Mouse (Mus musculus) cortical plate, adult 2 months (tissue): ENCODE data around the gene N4bp1. TPM values are rescaled to one million over a fixed set of nuclear protein-coding genes. Genes with fewer than 3 reads are reported as not detected.
A peak's percentile ranks its signal among the peaks of the same experiment; 100 is the strongest.

ENCODE experiments used
- H3K27ac ChIP-seq: fragments of 200-500 bp; 2 replicates; pipeline ENCODE4 v1.5.1; 2012; ENCODE audit warnings: low read length, control low read depth, inconsistent platforms; ENCODE audit not compliant: insufficient read depth
- H3K4me1 ChIP-seq: fragments of 200-500 bp; 2 replicates; pipeline ENCODE4 v1.6.1; 2011; ENCODE audit warnings: low read length; ENCODE audit not compliant: control insufficient read depth, insufficient read depth
- H3K4me3 ChIP-seq: fragments of 200-500 bp; 2 replicates; pipeline ENCODE4 v1.5.1; 2011; ENCODE audit warnings: mild to moderate bottlenecking, low read length, control low read depth; ENCODE audit not compliant: insufficient read depth
- CTCF ChIP-seq: fragments of 200-500 bp; IDR thresholded peaks from 2 replicates; pipeline ENCODE4 v1.5.1; 2011; ENCODE audit warnings: mild to moderate bottlenecking, control low read depth, low read length; ENCODE audit not compliant: insufficient read depth; ENCODE audit errors: extremely low read depth
- POLR2A ChIP-seq: fragments of 200-500 bp; IDR thresholded peaks from 2 replicates; pipeline ENCODE4 v1.6.1; 2011; ENCODE audit warnings: mild to moderate bottlenecking, low read length, control low read depth; ENCODE audit not compliant: insufficient read depth; ENCODE audit errors: extremely low read depth
- polyA plus RNA-seq: library from polyadenylated mRNA; depleted of rRNA; stranded (reverse); fragments of >200 nt; gene quantifications from 2 replicates; pipeline ENCODE4 v1.2.3, GENCODE M21; 2012

Gene N4bp1
- polyA plus RNA-seq, 1 experiment, result 16.7 TPM

DNA sequence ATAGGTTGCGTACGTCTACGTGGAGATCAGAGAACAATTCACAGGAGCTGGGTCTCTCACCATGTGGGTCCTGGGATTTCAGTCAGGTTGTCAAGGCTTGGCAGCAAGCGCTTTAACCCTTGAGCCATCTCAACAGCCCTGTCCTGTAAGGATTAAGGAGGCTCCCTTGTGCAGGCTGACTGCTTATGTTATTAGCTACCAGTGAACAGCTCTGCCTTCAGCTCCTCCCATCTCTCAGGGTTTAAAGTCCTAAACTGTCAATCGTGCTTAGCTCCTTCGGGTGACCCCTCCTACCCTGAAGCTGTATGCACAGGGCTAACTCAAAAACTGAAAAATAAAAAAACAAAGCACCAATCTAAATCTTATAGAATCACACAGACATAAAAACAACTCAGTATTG lies 93.5 kb downstream of the N4bp1 start:
- H3K27ac ChIP-seq, result no peak overlapping the region
- H3K4me3 ChIP-seq, result no peak overlapping the region
- TF ChIP-seq POLR2A (no peak), CTCF (no peak)
- H3K4me1 ChIP-seq, result no peaks in the 10 kb centered on the region

DNA sequence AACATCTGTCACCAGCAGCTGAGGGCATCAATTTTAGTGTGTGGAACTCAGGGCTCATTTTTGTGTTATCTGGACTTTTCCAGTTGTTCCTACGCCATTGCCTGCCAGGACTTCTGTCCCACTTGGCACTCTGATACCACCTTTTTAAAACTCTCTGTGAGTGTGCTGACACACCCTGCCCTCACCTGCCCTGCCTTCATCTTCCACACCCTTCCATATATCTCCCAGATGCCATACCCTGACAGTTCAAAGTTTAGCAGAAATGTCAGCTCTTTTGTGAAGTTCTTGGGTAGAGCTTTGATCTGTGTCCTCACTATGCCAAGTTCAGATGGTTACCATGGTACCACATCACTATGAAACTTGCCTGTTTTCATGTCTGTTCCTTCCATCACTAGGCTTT lies 95.5 kb downstream of the N4bp1 start:
- Histone ChIP-seq H3K4me3 (no peak overlapping the region), H3K4me1 (no peaks in the 10 kb centered on the region), H3K27ac (no peak overlapping the region)
- no peak for TF ChIP-seq POLR2A
- no peak for TF ChIP-seq CTCF

DNA sequence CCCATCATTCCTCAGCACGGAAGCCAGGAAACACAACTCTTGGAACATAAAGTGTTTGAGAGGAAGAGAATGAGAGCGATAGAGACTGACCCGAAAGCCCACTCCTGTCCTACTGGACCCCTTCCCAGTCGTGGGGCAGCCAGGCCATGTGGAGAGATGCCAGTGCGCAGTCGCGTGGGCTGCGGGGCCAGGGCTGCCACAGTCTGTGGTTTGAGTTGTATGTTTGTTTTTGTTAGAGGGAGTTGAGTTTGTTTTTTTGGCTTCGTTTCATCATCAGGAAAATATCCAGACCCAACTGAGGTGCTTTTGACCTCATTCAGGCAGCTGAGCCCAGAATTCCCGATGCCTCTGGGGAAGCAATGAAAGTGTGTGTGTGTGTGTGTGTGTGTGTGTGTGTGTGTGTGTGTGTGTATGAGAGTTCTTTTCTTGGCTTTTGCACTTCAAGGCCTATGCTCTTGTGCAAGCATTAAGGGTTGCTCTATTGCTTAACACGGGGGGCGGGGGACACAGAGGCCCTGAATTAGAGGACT lies 97.1 kb downstream of the N4bp1 start:
- TF ChIP-seq POLR2A (no peak), CTCF (no peak)
- H3K4me3 ChIP-seq, result no peak overlapping the region

GRCm38 (mm10) chr8:86786498-86786897 lies 98.6 kb downstream of the N4bp1 start:
- H3K4me3 ChIP-seq, result no peak overlapping the region
- no peak for TF ChIP-seq CTCF
- no peak for TF ChIP-seq POLR2A

More for the DNA sequence above, 97.1 kb downstream of the N4bp1 start:
- Histone ChIP-seq H3K4me1 (no peaks in the 10 kb centered on the region), H3K27ac (no peak overlapping the region)

GRCm38 (mm10) chr8:86781094-86781493 lies 104.0 kb downstream of the N4bp1 start:
- Histone ChIP-seq H3K4me1 (no peaks in the 10 kb centered on the region), H3K4me3 (no peak overlapping the region), H3K27ac (no peak overlapping the region)
- TF ChIP-seq POLR2A, result no peak
- TF ChIP-seq CTCF, result no peak

More at GRCm38 (mm10) chr8:86786498-86786897, 98.6 kb downstream of the N4bp1 start:
- Histone ChIP-seq H3K4me1 (no peaks in the 10 kb centered on the region), H3K27ac (no peak overlapping the region)

DNA sequence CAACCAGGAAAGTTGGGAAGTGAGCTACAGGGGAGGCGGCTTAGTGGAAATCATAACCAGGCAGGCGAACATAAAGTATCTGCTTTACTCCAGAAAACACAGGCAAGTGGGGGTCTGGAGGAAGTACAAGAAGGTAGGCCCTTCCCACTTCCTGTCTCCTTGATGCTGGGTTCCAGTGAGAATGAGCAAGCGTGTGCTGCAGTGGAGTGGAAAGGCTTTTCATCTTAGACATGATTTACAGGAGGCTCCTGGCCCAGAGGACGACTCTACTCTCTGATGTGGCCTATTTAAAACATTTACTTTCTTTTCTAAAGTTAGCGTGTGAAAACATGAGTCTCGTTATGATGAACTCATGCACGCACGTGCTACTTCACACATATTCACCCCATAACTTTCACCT lies 105.9 kb downstream of the N4bp1 start:
- no peaks in the 10 kb centered on the region for H3K4me1 ChIP-seq
- H3K27ac ChIP-seq, result no peak overlapping the region
- TF ChIP-seq POLR2A (no peak), CTCF (no peak)
- no peak overlapping the region for H3K4me3 ChIP-seq

DNA sequence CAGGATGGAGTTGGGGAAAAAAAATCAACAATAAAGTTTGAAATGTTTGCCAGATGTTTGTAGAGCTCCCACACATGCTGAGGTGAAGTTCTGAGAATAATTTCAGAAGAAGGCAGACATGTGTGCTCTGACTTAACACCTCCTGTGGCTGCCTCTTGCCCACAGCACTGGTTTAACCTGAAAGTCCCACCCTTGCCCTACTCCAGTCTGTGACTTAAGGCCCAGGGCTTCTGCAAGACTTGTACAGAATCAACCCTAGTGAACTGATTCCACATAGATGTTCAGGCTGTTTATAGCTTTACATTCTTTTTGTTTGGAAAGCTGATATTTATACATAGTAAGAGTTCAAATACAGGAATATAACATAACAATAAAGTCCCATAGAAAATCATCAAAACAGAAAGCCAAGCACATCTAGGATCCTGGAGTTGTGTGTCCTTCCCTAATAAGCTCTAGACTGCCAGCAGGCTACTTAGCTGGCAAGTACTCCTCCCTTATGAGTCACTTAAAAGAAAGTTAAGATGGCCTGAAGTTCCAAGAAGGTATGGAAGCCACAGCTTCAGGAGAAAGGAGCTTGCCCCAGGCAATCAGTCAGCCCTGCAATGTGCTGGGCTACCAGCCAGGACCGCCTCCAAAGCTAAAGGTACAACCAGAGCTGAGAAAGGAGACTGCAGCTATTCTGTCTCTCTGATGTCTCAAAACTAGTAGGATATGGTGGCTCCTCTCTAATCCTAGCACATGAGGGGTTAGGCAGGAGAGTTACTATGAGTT lies 114.9 kb downstream of the N4bp1 start:
- Histone ChIP-seq H3K27ac (no peak overlapping the region), H3K4me1 (peaks cover 4% of the 10 kb centered on the region), H3K4me3 (no peak overlapping the region)
- TF ChIP-seq CTCF (no peak), POLR2A (no peak)

DNA sequence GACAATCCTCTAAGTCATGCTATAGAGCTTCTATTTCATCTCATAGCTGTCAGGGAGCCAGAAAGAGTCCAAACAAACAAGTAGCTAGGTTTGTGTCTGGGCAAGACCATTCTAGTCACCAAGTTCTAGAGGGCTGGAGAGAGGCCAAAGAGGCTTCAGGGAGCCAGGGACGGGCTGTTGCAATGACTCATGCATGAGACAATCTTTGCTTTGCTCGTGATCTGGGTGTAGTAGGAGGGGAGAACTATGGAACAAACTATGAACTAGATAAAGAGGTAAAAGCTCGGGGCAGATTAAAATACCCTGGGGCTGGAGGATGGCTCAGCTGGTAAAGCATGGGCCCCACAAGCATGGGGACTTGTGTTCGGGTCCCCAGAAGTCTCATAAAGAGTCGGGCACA lies 116.6 kb downstream of the N4bp1 start:
- TF ChIP-seq CTCF (no peak), POLR2A (no peak)

DNA sequence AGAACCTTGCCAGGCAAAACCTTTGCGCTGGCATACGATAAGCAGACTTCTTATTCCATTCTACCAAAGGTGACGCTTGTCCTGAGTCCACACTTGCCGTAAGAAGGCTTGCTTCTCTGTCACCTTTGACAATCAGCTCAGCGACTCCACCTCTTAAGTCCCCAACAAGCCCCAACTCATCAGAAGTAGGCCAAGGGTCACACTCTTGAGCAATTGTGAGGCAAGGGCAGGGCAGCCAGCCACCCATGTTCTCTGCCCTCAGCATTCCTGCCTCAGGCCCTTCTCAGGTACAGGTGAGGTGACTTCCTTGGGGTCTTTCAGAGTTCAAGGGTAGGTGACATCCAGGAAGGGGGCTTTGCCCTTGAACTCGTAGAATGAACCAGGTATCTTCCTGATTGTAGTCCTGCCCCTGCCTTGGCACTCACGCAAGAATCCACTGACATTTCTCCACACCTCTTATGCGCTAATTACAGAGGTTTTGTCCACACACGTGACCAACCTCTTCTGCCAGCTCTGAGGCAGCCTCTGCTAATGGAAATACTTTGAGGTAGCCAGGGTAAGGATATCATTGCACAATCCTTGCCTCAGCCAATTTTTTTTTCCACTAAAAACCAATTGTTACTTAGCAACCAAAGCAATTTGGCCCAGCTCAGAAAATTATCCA lies 118.4 kb downstream of the N4bp1 start:
- TF ChIP-seq POLR2A (no peak), CTCF (no peak)
- H3K4me1 ChIP-seq, result peaks cover 4% of the 10 kb centered on the region
- H3K4me3 ChIP-seq, result no peak overlapping the region
- H3K27ac ChIP-seq, result no peak overlapping the region

More for the DNA sequence above, 116.6 kb downstream of the N4bp1 start:
- H3K27ac ChIP-seq, result peak overlapping the region; percentile 80
- no peak overlapping the region for H3K4me3 ChIP-seq
- peaks cover 4% of the 10 kb centered on the region for H3K4me1 ChIP-seq

- peaks cover 4% of the 10 kb centered on the region for H3K4me1 ChIP-seq
- H3K4me3 ChIP-seq, result no peak overlapping the region
- no peak for TF ChIP-seq CTCF
- no peak overlapping the region for H3K27ac ChIP-seq
Observed at GRCm38 (mm10) chr8:86765669-86766068, 119.4 kb downstream of the N4bp1 start.
